Mouse (Mus musculus): Measurements from ENCODE around the gene Cmtm2a.

DNA sequence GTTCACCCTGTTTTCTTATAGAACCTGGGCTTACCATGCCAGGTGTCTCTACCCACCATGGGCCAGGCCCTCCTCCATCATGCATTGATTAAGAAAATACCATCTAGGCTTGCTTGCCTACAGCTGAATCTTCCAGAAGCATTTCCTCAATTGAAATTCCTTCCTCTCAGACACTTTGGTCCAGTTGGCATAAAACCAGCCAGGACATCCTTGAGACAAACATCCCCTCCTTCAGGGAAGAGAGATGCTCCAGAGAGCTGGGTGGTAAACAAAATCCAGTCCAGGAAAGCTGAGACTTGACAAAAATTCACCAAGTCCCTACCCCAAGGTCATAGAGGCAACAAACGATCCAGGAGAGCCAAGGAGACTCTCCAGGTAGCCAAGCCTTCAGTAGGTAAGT, 41.2 kb upstream of the Cmtm2a start:
- TF ChIP-seq CTCF (IDR thresholded peaks at IDR 0.05; ENCODE audit: insufficient read depth, low read depth, low read length) (no peak), POLR2A (IDR thresholded peaks at IDR 0.05; ENCODE audit: insufficient read depth, low read depth, low read length) (no peak)
